9 mouse cellular contexts compared by ENCODE assay signal in genomic region chr7:128031403-128031976, GRCm38 (mm10). TPM values are rescaled to one million over a fixed set of nuclear protein-coding genes. Genes with fewer than 3 reads are reported as not detected.
DNase-seq lines count a peak whose midpoint lies in the region; ATAC-seq and TF ChIP-seq lines count a peak whose summit lies in the region.
"Had no signal": no experiment of that assay in that cellular context is flagged by ENCODE, and none has a peak within 500 bp of the region (broad histone marks: within the 10 kb centered on the region; RNA-seq: fewer than 3 reads in every experiment).

No protein-coding gene starts in this region.

- DNase-seq in lung, embryonic 14.5 days: peak; percentile 38
- DNase-seq in lung, postnatal 14 days: no peak
- DNase-seq in embryo, embryonic 11 days: peak; percentile 61
- DNase-seq in kidney, postnatal 10 days: peak; percentile 33
- DNase-seq in thymus, adult 18-20 months: no peak
- no peak for DNase-seq in thymus, postnatal 14 days
- no peak for DNase-seq in cerebellum, adult 11-12 months

- H3K4me2 ChIP-seq in lung, embryonic 14.5 days: no peak overlapping the region
- H3K4me2 ChIP-seq: midbrain, embryonic 12.5 days had no signal

- H3K27ac ChIP-seq in lung, embryonic 14.5 days (ENCODE audit: low read depth): no peak overlapping the region
- peak overlapping the region; percentile 100 for H3K27ac ChIP-seq in small intestine, adult 2 months (ENCODE audit: insufficient read depth, low read depth, low read length)
- H3K27ac ChIP-seq: midbrain, embryonic 12.5 days had no signal

- 0 out of 2 replicates have a peak, but pooled peaks have one; percentile 31 for ATAC-seq in lung, embryonic 14.5 days (ENCODE audit: insufficient read depth)

- no peak overlapping the region for H3K4me3 ChIP-seq in lung, embryonic 14.5 days (ENCODE audit: low read depth, low read length)
- H3K4me3 ChIP-seq in small intestine, adult 2 months (ENCODE audit: low read depth, low read length): no peak overlapping the region
- H3K4me3 ChIP-seq: midbrain, embryonic 12.5 days had no signal

- TF ChIP-seq POLR2A in small intestine, adult 2 months (IDR thresholded peaks at IDR 0.05; ENCODE audit: low read depth, low read length): no peak

- H3K9ac ChIP-seq in lung, embryonic 14.5 days: no peak overlapping the region
- H3K9ac ChIP-seq: midbrain, embryonic 12.5 days had no signal

- WGBS in lung, embryonic 14.5 days: 48% methylated on average over 9 of the region's 9 CpGs
- WGBS in small intestine, adult 2 months: 28% methylated on average over 9 of the region's 9 CpGs

- no peaks in the 10 kb centered on the region for H3K4me1 ChIP-seq in lung, embryonic 14.5 days (ENCODE audit: insufficient read depth)
- H3K4me1 ChIP-seq in small intestine, adult 2 months (ENCODE audit: control insufficient read depth, insufficient read depth, insufficient read length, low read length): peaks cover 18% of the 10 kb centered on the region; the same call in 1 of the 2 replicates
- H3K4me1 ChIP-seq: midbrain, embryonic 12.5 days had no signal

- no peaks in the 10 kb centered on the region for H3K27me3 ChIP-seq in lung, embryonic 14.5 days (ENCODE audit: insufficient read depth, low read length)
- no peaks in the 10 kb centered on the region for H3K27me3 ChIP-seq in small intestine, adult 2 months (ENCODE audit: control insufficient read depth, insufficient read depth, low read length)
- H3K27me3 ChIP-seq: midbrain, embryonic 12.5 days had no signal

- H3K36me3 ChIP-seq in lung, embryonic 14.5 days (ENCODE audit: insufficient read depth): no peaks in the 10 kb centered on the region
- no peaks in the 10 kb centered on the region for H3K36me3 ChIP-seq in small intestine, adult 2 months (ENCODE audit: control insufficient read depth, insufficient read depth, low read length)
- H3K36me3 ChIP-seq: midbrain, embryonic 12.5 days had no signal

- TF ChIP-seq CTCF in lung, embryonic 14.5 days (IDR thresholded peaks at IDR 0.05; ENCODE audit: low read depth): no peak
- no peak for TF ChIP-seq CTCF in small intestine, adult 2 months (IDR thresholded peaks at IDR 0.05; ENCODE audit: extremely low read depth, insufficient read length, insufficient replicate concordance, low read depth, low read length)

- H3K9me3 ChIP-seq in lung, embryonic 14.5 days (ENCODE audit: low read depth, low read length): no peaks in the 10 kb centered on the region
- H3K9me3 ChIP-seq: midbrain, embryonic 12.5 days had no signal

RNA-seq across cellular contexts. Expression of gene Trim72, which starts 27.7 kb away (rescaled TPM):
- polyA plus RNA-seq in lung, embryonic 14.5 days (2014; fragmentation: Nextera tagmentation; extraction: Ambion mirVana): not detected in 2 replicates
- polyA plus RNA-seq in small intestine, adult 2 months (2012; rRNA removed): 7.4 and 8.8 TPM in 2 replicates
- polyA plus RNA-seq: midbrain, embryonic 12.5 days had no signal

RNA-seq across cellular contexts. Expression of gene Itgam, which starts 30.9 kb away (rescaled TPM):
- 0.74 and 1.4 TPM in 2 replicates for polyA plus RNA-seq in lung, embryonic 14.5 days (2014; fragmentation: Nextera tagmentation; extraction: Ambion mirVana)
- polyA plus RNA-seq in small intestine, adult 2 months (2012; rRNA removed): 3.1 and 3.3 TPM in 2 replicates

RNA-seq across cellular contexts. Expression of gene Gm49368, which starts 31.0 kb away (rescaled TPM):
- not detected in 2 replicates for polyA plus RNA-seq in lung, embryonic 14.5 days (2014; fragmentation: Nextera tagmentation; extraction: Ambion mirVana)
- polyA plus RNA-seq in small intestine, adult 2 months (2012; rRNA removed): 0.05 and 0.09 TPM in 2 replicates
- polyA plus RNA-seq: midbrain, embryonic 12.5 days had no signal

RNA-seq across cellular contexts. Expression of gene Pycard, which starts 37.8 kb away (rescaled TPM):
- polyA plus RNA-seq in lung, embryonic 14.5 days (2014; fragmentation: Nextera tagmentation; extraction: Ambion mirVana): 22.1 and 26.8 TPM in 2 replicates
- polyA plus RNA-seq in small intestine, adult 2 months (2012; rRNA removed): 602 and 952 TPM in 2 replicates

Comparison
In these comparisons a context has a peak if more than half of its experiments do, and no peak if none do; other contexts are left out.
1. DNase-seq: peak in lung, embryonic 14.5 days (single experiment), embryo, embryonic 11 days (single experiment) and kidney, postnatal 10 days (single experiment); none in lung, postnatal 14 days (single experiment), thymus, adult 18-20 months (0 of 2), thymus, postnatal 14 days (single experiment) and cerebellum, adult 11-12 months (single experiment).